Comparison of ENCODE assay signal across 8 mouse cellular contexts in the genomic region with DNA sequence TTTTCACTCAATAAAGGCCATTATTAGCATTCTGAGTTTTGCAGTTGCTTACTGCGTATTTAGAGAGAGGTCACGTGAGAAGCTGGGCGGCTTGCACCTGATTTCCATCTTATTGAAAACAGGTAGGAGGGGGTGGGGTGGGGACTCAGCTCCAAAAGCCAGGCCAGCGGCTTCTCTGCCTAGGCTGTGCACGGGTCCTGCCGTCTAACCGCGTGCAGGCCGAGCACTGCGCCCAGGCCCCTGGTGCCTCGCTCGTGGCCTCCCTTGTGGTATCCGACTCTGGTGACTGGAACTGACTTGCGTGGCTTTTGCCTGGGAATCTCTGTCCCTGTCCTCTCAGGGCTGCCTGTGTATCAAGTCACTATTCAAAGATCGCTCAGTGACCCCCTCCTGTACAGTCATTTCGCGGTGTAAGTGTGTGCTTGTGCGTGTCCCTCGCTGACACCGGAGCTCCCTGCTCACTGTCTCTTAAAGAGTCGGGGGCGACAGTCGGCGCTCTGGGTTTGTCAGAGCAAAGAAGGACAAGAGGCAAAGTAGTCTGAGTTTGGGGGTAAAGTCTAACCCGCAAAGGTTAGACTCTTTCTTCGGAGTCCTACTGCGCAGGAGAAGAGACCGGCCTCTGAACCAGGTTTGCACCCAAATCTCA. TPM values are rescaled to one million over a fixed set of nuclear protein-coding genes. Genes with fewer than 3 reads are reported as not detected.
DNase-seq lines count a peak whose midpoint lies in the region; ATAC-seq lines count a peak whose summit lies in the region.

No protein-coding gene starts in this region.

- H3K27ac ChIP-seq in heart, embryonic 16.5 days (ENCODE audit: low read length), result peak overlapping the region; percentile 83
- H3K27ac ChIP-seq in macrophage, result peak overlapping the region; percentile 54

- peaks cover 24% of the 10 kb centered on the region for H3K27me3 ChIP-seq in heart, embryonic 16.5 days (ENCODE audit: control insufficient read depth, insufficient read depth, low read length)
- H3K27me3 ChIP-seq in splenic B cell, adult 2 months (ENCODE audit: control insufficient read depth, insufficient read depth, low read length, poor library complexity, severe bottlenecking), result no peaks in the 10 kb centered on the region

- no peaks in the 10 kb centered on the region for H3K9me3 ChIP-seq in heart, embryonic 16.5 days (replicated peaks; ENCODE audit: control insufficient read depth, low read length)

- peak overlapping the region; percentile 74 for H3K4me3 ChIP-seq in heart, embryonic 16.5 days (ENCODE audit: low read length)
- H3K4me3 ChIP-seq in macrophage (ENCODE audit: inconsistent target), result peak overlapping the region; percentile 48

- H3K9ac ChIP-seq in heart, embryonic 16.5 days (ENCODE audit: low read length), result peak overlapping the region; percentile 81

- H3K36me3 ChIP-seq in heart, embryonic 16.5 days (ENCODE audit: control insufficient read depth, insufficient read depth), result no peaks in the 10 kb centered on the region
- no peaks in the 10 kb centered on the region for H3K36me3 ChIP-seq in macrophage (ENCODE audit: inconsistent target)
- no peaks in the 10 kb centered on the region for H3K36me3 ChIP-seq in splenic B cell, adult 2 months (ENCODE audit: control insufficient read depth, insufficient read depth, low read length, poor library complexity, severe bottlenecking)

- intact Hi-C loops in heart, postnatal 36 days (cut with DNase I), result loop anchor here (10.0 kb wide), 1 partner anchor 623 kb away; the partner anchor contains the start of gene Smad3

- peak overlapping the region; percentile 76 for H3K4me2 ChIP-seq in heart, embryonic 16.5 days (ENCODE audit: low read depth, low read length)

- H3K79me2 ChIP-seq in macrophage (ENCODE audit: inconsistent target), result no peaks in the 10 kb centered on the region

- 5% methylated on average over 28 of the region's 28 CpGs for WGBS in heart, embryonic 16.5 days
- WGBS in macrophage (ENCODE audit: missing documents), result 21% methylated on average over 28 of the region's 28 CpGs

- peak; percentile 96 for DNase-seq in heart, adult 11 months
- DNase-seq in heart, postnatal 36 days, result no peak
- peak; percentile 65 for DNase-seq in MN1 (ENCODE audit: low spot score)
- peak; percentile 56 for DNase-seq in embryo, embryonic 10 days (ENCODE audit: low spot score)
- peak; percentile 63 to 71 for DNase-seq in kidney, postnatal 36 days
- DNase-seq in splenic B cell, adult 2 months (ENCODE audit: low read depth, low spot score), result peak; percentile 47

- 0 out of 2 replicates have a peak, but pooled peaks have one; percentile 17 for ATAC-seq in heart, embryonic 16.5 days (replicated peaks; ENCODE audit: extremely low read depth, insufficient read depth, low FRiP score)

- peaks cover 16% of the 10 kb centered on the region for H3K4me1 ChIP-seq in heart, embryonic 16.5 days (ENCODE audit: control insufficient read depth, insufficient read depth, low read length)

RNA-seq across cellular contexts. Expression of gene Skor1, which starts 16.7 kb away (rescaled TPM):
- total RNA-seq in heart, postnatal 36 days (2021), result under 1 TPM; 0.08 TPM
- polyA plus RNA-seq in heart, embryonic 16.5 days (2015; fragmentation: Nextera tagmentation; extraction: Ambion mirVana), result not detected in 2 replicates
- total RNA-seq in macrophage (2018; cell fraction: chromatin; rRNA removed), result under 1 TPM in 1 of 26 experiments, not detected in 25; 0.17 TPM
- total RNA-seq in macrophage (2018; cell fraction: cytosol; rRNA removed), result under 1 TPM in 1 of 26 experiments, not detected in 25; 0.05 TPM
- under 1 TPM in 2 of 26 experiments, not detected in 24; 0.10 to 0.24 TPM for total RNA-seq in macrophage (2018; cell fraction: nucleus; rRNA removed)
- 0.04 TPM in 1 of 3 replicates, not detected in the others for polyA plus RNA-seq in macrophage (2018)

Comparison
In these comparisons a context has a peak if more than half of its experiments do, and no peak if none do; other contexts are left out.
1. DNase-seq: peak in heart, adult 11 months (single experiment), MN1 (single experiment), embryo, embryonic 10 days (single experiment), kidney, postnatal 36 days (2 of 2) and splenic B cell, adult 2 months (single experiment); none in heart, postnatal 36 days (0 of 2).